Mouse (Mus musculus) spleen, adult 12 weeks (tissue): ENCODE results near the gene 2010111I01Rik.
A peak's percentile ranks its signal among the peaks of the same experiment; 100 is the strongest.
"Not testable (repeated sequence)": the region's sequence is repeated elsewhere in the genome, so short reads cannot be mapped to it uniquely, and the experiment has no call there.

ENCODE experiments used
- DNase-seq: peaks from one replicate; pipeline ENCODE4 v3.0.0; 2022; ENCODE audit warnings: low spot score

The 2010111I01Rik gene

GRCm38 (mm10) chr13:63203502-63204278 lies 239.0 kb downstream of the 2010111I01Rik start:
- no peak for DNase-seq

DNA sequence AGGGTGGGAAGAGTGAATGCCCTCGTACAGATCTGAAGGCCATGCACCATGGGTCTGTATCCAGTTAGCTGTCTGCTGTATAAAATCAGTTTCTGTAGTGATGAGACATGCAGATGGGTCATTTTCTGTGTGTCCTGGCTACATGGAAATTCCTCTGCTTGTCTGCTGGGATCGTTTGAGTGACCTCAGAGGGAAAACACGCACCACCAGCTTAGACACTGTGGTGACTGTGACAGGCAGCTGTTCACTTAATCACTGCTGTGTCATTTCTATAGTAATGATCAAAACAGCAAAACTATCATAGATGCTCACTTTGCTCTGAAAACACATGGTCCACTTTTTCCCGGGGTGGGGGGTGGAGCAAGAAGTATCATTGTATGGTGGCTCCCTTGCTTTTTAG lies 241.1 kb downstream of the 2010111I01Rik start:
- no peak for DNase-seq

DNA sequence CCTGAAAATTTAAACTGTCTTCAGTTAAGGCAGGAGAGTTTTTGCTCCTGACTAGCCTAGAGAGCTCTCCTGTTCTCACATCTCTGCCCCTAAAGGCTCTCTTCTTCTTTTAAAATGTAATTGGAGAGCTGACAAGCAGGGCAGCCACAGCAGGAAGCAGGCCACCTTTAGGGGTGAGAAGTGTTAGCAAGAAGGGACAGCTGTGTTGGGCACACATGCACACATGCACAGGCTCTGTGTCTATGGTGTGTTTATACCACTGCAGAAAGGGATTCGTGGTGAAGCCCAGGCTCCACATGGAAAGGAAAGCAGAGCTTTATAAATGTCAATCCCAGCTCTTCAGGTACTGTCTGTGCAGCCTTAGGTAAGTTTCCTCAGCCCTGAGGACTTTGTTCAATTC lies 241.7 kb downstream of the 2010111I01Rik start:
- DNase-seq = no peak

DNA sequence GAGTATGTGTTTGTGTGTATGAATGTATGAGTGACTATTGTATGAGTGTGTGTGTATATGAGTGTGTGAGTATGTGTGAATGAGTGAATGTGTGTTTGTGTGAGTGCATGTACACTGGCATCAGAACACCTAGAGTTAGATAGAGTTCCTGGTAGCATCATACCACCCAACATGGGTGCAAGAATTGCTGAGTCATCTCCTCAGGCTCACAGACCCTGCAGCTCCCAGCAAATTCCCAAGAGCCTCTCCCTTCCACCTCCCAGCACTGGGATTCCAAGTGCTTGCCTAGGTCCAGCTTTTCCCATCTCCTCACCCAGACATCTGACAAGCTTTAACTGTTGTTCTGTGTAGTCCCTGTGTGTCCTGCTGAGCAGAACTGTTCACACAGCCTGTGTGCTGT lies 251.8 kb downstream of the 2010111I01Rik start:
- no peak for DNase-seq

DNA sequence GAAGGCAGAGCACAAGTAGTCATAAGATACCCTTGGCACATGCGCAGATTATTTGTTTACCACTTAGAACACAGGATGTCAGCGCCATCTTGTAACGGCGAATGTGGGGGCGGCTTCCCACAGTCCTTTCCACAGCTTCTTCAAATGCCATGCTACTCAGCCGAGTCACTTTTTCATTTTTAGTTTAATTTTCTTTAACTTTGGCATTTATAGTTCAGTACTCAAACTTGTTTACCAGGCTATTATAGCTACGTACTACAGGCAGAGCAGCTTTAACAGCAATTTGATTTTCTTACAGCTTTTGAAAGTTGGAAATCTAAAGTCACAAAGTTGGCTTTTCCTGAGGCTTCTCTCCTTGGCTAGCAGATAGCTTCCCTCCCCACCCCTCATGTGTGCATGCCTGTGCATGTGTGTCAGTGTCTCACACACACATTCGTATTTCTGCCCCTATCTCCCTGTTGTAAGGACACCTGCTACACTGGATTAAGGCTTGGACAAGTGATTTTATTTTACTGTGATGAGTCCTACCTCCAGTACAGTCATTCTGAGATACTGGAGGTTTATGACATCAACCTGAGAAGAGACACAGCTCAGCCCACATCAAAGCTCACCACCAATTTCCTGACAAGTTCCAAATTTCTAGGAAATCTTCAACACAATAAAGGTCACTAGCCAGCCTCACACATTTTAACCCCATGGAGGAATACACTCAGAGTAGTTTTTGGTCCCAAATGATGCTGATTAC lies 258.5 kb downstream of the 2010111I01Rik start:
- DNase-seq = no peak

- no peak for DNase-seq
These were observed 261.3 kb downstream of the 2010111I01Rik start for GRCm38 (mm10) chr13:63225796-63226583.

DNA sequence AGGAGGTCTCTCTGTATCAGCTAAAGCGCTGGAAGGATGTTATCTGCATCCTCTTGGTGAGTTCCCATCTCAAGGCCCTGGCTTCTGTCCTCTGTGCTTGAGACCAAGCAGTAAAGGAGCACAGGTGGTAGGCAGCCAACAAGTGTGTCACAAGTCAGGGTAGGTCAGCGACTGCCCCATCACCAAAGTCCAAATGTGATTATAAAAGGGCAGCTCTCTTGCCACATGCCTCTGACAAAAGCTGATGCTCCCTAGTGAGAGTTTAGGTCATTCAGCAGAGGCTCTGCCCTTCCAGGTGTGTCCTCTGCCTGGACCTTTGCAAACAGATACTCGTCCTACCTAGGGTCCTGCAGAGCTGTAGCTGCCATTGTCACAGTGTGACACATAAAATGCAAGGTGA lies 263.1 kb downstream of the 2010111I01Rik start:
- no peak for DNase-seq

DNA sequence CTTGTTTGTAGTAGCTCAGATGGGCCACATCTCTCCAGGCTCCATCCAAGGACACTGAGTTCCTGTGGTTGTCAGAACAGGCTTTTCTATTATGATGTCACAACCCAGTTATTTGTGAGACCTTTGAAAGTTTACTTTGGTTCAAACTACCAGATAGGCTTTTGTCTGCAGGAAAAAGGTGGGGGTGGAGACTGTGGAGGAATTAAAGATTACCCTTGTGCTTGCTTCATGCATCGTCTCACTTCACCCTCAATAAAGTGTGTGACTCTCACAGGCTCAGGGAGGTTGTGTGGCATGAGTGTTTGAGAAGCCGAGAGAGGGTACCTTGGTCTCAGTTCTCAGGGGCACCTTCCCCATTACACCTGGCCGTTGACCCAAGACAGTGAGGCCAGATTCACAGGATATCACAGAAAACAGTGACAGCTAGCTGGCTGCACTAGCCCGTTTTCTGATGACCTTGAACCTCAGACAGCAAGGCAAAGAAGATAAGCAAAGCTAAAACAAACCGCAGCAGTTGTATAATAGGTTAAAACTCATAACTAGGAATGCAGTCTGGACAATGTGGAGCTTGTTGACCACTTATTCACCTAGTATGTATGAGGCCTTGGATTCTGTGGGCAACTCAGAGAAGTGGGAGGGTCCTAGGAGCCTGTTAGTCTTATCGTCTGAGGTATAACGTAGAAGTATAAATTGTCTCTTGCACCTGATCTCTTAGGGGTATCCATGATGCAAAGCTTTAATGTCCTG lies 266.4 kb downstream of the 2010111I01Rik start:
- no peak for DNase-seq

DNA sequence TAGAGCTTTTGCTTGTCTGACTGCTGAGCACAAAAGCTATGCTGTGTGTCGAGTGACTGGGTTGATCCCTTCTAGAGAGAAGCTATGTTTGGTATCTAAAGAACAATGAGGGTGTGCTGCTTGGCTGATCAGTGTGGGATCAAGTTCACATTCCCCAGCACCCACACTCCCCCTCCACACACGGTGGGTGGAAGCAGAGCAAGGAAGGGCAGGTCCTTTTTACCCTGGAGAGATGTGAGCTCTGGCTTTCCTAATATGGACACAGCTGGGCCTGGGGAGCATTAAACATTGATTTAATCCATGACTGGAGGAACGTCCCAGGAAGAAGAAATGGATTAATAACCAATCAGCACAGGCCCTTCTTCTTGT lies 267.0 kb downstream of the 2010111I01Rik start:
- no peak for DNase-seq

DNA sequence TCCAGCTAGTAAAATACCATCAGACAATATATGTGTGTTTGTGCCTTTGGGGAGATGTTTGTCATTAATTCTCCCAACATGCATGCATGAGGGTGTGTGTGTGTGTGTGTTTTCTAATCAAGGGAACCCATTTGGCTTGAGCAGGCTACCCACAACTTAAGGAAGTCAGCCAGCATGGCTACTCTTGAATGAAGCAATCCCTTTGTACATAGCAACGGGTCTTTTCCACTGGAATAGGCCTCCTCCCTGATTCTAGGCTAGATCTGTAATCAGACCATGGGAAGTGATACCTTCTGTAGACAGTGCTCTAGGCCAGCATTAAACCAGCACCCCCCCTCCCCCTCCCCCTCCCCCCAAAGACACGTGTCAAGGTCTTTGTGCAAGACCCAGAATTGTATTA lies 267.9 kb downstream of the 2010111I01Rik start:
- DNase-seq = no peak

GRCm38 (mm10) chr13:63234520-63234919 lies 269.8 kb downstream of the 2010111I01Rik start:
- not testable (repeated sequence) for DNase-seq

DNA sequence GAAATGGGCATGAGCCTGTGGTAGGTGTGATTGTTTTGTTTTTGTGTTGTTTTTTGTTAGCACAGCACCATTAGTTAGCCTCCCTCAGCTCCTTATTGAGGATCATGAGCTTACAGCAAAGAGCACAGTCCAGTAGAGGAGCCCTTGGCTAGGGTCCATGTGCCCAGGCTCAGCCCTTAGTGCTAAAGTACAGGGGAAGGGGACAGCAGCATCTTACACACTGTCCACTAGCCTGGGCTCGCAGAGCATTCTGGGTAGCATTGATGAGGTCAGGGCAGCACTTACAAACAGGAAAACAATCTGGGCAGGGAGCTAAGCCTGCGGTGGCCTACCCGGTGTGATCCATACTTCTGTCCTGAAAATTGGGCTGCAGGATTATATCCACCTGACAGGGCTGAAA lies 270.9 kb downstream of the 2010111I01Rik start:
- DNase-seq = no peak

DNA sequence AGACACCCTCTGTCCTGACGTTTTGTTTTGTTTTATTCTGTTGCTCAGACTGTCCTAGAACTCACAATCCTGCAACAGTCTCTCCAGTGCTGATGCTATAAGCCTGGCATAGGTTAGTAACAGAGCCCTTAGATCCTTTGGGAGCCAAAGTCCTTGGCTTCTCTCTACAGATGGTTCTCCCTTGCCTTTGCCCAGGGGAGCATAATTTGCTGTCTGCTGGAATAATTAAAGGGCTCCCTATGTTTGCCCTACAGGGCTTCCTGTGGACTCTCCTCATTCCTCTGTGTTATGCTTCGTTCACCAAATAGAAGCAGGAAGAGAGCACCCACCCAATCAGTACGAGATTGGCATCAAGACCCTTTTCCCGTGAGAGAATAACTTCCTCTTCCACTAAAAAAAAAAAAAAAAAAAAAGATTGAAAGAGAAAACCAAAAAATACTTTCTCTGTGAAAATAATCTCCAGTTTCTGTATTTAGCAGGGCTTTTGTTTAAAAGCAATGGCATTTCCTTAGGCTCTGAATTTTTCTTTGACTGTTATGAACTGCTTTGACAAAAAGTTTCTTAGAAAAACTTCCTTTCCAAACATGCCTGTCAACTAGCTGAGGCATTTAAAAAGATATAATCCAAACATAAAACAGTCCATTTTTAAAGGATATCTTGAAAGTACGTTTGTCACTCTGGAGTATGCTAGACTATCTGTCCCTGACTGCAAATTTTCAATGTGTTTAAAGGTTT lies 271.6 kb downstream of the 2010111I01Rik start:
- DNase-seq = no peak

DNA sequence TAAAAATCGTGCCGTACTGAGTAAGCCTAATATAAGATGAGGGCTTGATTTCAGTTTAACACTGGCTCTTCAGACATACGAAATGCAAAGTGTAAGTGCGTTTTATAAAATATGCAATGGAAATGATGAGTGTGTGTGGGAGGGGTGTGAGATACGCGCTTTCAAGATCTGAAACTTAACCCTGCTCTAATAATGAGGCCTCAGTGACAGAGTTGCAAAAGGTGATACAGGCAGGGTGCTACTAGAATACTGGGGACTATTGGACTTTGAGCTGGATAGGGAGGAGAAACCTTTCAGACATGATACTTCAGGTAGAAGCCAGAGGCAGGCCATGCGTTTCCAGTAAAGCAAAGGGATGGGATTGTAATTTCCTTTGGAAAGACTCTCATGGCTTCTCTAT lies 273.4 kb downstream of the 2010111I01Rik start:
- no peak for DNase-seq

GRCm38 (mm10) chr13:63239301-63239804 lies 274.7 kb downstream of the 2010111I01Rik start:
- DNase-seq = no peak

DNA sequence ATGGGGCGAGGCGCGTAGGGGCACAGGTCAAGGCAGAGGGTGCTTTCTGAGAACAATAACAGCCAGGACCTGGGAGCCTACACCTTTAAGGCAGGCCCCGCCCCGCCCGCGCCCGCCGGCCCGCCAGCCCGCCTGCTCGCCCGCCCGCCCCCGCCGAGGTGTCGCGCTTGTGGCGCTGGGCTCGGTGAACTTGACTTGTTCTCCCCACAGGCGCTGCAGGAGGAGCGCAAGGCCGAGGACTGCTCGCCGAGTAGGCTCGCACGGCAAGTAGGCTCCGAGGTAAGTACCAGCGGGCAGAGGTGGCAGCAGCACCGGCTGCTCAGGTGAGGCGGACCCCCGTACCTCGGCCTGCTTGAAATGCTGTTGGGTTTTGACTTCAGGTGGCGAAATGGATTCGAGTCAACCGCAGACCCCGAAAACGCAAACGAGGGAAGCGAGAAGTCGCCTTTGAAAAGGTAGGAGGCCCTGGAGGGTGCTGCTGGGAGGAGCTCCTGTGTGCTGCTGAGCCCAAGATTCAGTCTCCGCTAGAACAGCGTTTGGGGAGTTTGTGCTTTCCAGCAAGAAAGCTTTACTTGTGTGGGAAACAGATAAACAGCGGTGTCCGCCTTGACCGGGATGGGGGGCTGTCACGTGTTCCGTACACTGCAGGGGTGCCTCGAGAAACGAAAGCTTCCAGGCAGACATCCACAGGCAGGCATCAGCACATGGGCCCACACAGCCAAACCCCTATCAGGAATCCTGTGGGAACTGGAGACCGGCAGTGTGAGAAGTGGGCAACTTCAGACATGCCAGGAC lies 275.4 kb downstream of the 2010111I01Rik start:
- peak; percentile 68 for DNase-seq

DNA sequence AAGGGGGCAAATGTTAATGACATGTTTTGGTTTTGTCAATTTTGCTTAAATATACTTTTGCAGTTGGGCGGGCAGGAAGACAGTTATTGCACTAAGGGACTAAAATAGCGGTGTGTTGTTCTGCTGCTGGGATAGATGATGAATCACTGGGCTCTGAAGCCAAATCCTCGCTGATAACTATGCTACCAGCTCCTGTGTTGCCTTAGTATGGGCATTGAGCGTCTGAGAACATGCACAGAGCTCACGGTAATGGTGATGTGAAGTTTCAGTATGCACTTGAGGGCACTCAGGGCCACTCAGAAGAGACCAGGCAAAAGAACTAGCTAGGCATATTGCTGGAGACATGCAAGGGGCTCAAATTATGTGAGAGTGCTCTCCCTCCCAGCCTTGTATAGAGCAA lies 276.1 kb downstream of the 2010111I01Rik start:
- DNase-seq = no peak

GRCm38 (mm10) chr13:63241665-63242064 lies 277.0 kb downstream of the 2010111I01Rik start:
- no peak for DNase-seq

- DNase-seq = no peak
These were observed 277.9 kb downstream of the 2010111I01Rik start for GRCm38 (mm10) chr13:63242401-63243192.
